Mouse (Mus musculus) bone marrow macrophage, adult 2 months (primary cell): Measurements from ENCODE around the gene Nr4a1.

Experiments
- CTCF ChIP-seq: IDR thresholded peaks from 2 replicates; pipeline ENCODE4 v1.5.1; 2012; ENCODE audit warnings: low read depth, mild to moderate bottlenecking, low read length, moderate library complexity
- POLR2A ChIP-seq: IDR thresholded peaks from 2 replicates; pipeline ENCODE4 v1.6.1; 2012; ENCODE audit warnings: mild to moderate bottlenecking, low read depth, low read length, borderline replicate concordance

GRCm38 (mm10) chr15:101204781-101205180 lies 49.3 kb upstream of the Nr4a1 start:
- TF ChIP-seq CTCF (no peak), POLR2A (no peak)
